Mouse (Mus musculus) stomach, postnatal 0 days (tissue): ENCODE results near the gene Car9. TPM values are rescaled to one million over a fixed set of nuclear protein-coding genes. Genes with fewer than 3 reads are reported as not detected.
A peak's percentile ranks its signal among the peaks of the same experiment; 100 is the strongest.

ENCODE experiments used
- ATAC-seq: fragments of 200-750 bp; cut with Nextera tagmentation; 2 replicates; pipeline ENCODE4 v1.8.0; 2017; ENCODE audit not compliant: low FRiP score, low TSS enrichment
- DNase-seq: peaks from one replicate; pipeline ENCODE4 v3.0.0-alpha.2; 2016; ENCODE audit warnings: low spot score
- H3K27ac ChIP-seq: fragments of 300-500 bp; sonication (generic); replicated peaks from 2 replicates; pipeline ENCODE4 v1.5.1; 2014; ENCODE audit warnings: mild to moderate bottlenecking, control low read depth
- H3K27me3 ChIP-seq: fragments of 300-500 bp; sonication (generic); 2 replicates; pipeline ENCODE4 v1.6.1; 2014; ENCODE audit warnings: low read length; ENCODE audit not compliant: control insufficient read depth, insufficient read depth
- H3K36me3 ChIP-seq: fragments of 300-500 bp; sonication (generic); 2 replicates; pipeline ENCODE4 v1.6.1; 2014; ENCODE audit warnings: low read length, mixed read lengths; ENCODE audit not compliant: control insufficient read depth, insufficient read depth
- H3K4me1 ChIP-seq: fragments of 300-500 bp; sonication (generic); replicated peaks from 2 replicates; pipeline ENCODE4 v1.6.1; 2014; ENCODE audit warnings: antibody characterized with exemption; ENCODE audit not compliant: control insufficient read depth, insufficient read depth
- H3K4me2 ChIP-seq: fragments of 300-500 bp; sonication (generic); replicated peaks from 2 replicates; pipeline ENCODE4 v1.6.1; 2014; ENCODE audit warnings: low read depth, mild to moderate bottlenecking, control low read depth, moderate library complexity
- H3K4me3 ChIP-seq: fragments of 300-500 bp; sonication (generic); 2 replicates; pipeline ENCODE4 v1.5.1; 2014; ENCODE audit warnings: low read depth, low read length, control low read depth
- H3K9ac ChIP-seq: fragments of 300-500 bp; sonication (generic); 2 replicates; pipeline ENCODE4 v1.6.1; 2014; ENCODE audit warnings: mild to moderate bottlenecking, low read length, control low read depth, mixed read lengths
- H3K9me3 ChIP-seq: fragments of 300-500 bp; sonication (generic); 2 replicates; pipeline ENCODE4 v1.6.1; 2016; ENCODE audit warnings: low read length; ENCODE audit not compliant: control insufficient read depth
- CTCF ChIP-seq: IDR thresholded peaks from 2 replicates; pipeline ENCODE4 v1.5.1; 2016; ENCODE audit warnings: antibody characterized with exemption, low read depth, mild to moderate bottlenecking, moderate library complexity
- EP300 ChIP-seq: optimal IDR thresholded peaks from 2 replicates; pipeline ENCODE3; 2016; ENCODE audit warnings: antibody characterized with exemption
- WGBS: fragments of 180-500 bp; shearing (Covaris S2); extraction: QIAGEN DNeasy Blood & Tissue Kit; methylation state at CpG from one replicate; pipeline ENCODE4 v1.1.7; 2014; 5-methylcytosine and 5-hydroxymethylcytosine counted together
- polyA plus RNA-seq: library from polyadenylated mRNA; unstranded; fragments of >200 nt; fragmentation: Nextera tagmentation; extraction: Ambion mirVana; gene quantifications from 2 replicates; pipeline ENCODE4 v1.2.1, GENCODE M21; 2015

The Car9 gene
- polyA plus RNA-seq, 1 experiment from 2014 or later = 3.1 TPM

DNA sequence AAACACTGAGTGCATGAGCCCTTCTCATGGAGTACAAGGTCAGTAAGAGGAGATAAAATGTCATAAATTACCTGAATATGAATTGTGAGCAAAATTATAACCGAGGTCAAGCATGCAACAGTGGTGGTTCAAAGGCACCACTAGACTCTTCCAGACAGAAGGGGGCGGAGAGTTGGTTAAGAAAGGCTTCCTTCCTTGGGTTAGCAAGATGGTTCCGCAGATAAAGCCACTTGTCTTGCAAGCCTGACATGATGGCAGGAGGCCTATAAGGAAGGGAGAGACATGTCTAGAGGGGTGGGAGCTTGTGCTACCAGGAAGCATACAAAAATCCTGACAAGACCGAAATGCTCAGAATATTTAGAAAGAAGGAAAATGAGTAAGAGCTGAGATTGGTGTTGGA lies 2.5 kb upstream of the Car9 start:
- TF ChIP-seq EP300 (no peak), CTCF (no peak)
- Histone ChIP-seq H3K4me2 (no peak overlapping the region), H3K4me1 (peaks cover 6% of the 10 kb centered on the region; the same call in 1 of the 2 replicates), H3K27me3 (no peaks in the 10 kb centered on the region), H3K9me3 (no peaks in the 10 kb centered on the region), H3K4me3 (no peak overlapping the region), H3K9ac (no peak overlapping the region), H3K27ac (no peak overlapping the region), H3K36me3 (no peaks in the 10 kb centered on the region)
- DNase-seq (no peak), ATAC-seq (no peak)
- 73% methylated on average over 4 of the region's 4 CpGs for WGBS

DNA sequence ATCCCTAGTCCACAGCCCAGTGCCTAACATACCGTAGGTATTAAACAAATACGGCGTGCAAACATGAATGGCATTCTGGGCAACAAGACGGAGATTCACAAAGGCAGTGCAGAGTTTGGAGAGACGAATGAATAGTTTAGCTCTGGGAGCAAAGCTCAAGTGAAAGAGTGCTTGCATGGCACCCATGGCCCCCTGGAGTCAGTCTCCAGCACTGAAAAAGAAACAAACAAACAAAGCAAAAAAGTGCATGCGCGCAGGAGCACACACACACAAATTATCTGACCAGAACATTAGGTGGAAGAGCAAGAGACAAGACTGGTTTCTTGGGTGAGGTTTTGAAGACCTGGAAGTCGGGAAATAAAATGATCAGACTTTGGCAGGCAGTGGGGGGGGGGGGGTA lies 692 bp upstream of the Car9 start:
- WGBS = 69% methylated on average over 8 of the region's 8 CpGs

DNA sequence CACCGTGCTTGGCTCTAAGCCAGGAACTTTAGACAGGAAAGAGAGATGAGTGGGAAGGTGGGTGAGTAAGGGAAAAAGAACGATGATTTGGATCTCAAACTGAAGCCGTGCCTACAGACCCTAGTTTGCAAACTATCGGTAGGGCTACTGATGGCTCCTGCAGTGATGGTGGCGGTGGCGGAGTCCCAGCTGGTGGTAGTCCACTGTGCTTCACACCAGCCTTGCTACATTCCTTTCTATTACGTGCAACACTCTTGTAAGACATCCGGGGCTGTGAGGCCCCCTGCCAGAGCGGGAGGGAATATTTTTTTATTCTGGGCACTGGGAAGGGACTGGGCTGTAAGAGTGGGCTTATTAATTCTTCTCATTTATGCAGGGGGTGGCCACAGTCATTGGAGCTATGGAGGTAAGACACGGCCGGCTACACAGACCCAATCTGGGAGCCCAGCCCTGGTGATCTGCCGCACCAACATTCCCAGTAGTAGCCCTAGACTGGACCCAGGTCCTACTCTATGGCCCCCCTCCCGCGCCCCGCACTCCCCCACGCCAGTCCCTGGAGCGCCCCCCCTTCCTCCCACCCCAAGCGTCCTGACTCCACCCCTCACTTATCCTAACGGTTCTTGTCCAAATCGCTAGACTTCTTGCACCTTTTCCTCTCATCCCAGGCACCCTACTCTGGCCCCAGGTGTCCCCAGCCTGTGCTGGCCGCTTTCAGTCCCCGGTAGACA lies 1.3 kb downstream of the Car9 start:
- 7% methylated on average over 22 of the region's 22 CpGs for WGBS
- DNase-seq = peak; percentile 41
- H3K4me2 ChIP-seq = peak overlapping the region; percentile 80
- H3K27me3 ChIP-seq = no peaks in the 10 kb centered on the region
- peak overlapping the region; percentile 39 for H3K4me3 ChIP-seq
- TF ChIP-seq EP300 = no peak
- TF ChIP-seq CTCF = no peak
- H3K9me3 ChIP-seq = no peaks in the 10 kb centered on the region
- peak overlapping the region; percentile 9; the same call in 1 of the 2 replicates for H3K27ac ChIP-seq
- peak; percentile 24 for ATAC-seq
- peak overlapping the region; percentile 51; the same call in 1 of the 2 replicates for H3K9ac ChIP-seq
- H3K36me3 ChIP-seq = no peaks in the 10 kb centered on the region
- H3K4me1 ChIP-seq = peaks cover 4% of the 10 kb centered on the region; the same call in 1 of the 2 replicates

More for the DNA sequence above, 692 bp upstream of the Car9 start:
- no peak overlapping the region for H3K4me2 ChIP-seq
- H3K9ac ChIP-seq = no peak overlapping the region
- ATAC-seq (no peak), DNase-seq (no peak)
- no peak overlapping the region for H3K27ac ChIP-seq
- no peaks in the 10 kb centered on the region for H3K9me3 ChIP-seq
- no peak overlapping the region for H3K4me3 ChIP-seq
- H3K4me1 ChIP-seq = peaks cover 4% of the 10 kb centered on the region; the same call in 1 of the 2 replicates
- H3K27me3 ChIP-seq = no peaks in the 10 kb centered on the region
- TF ChIP-seq CTCF = no peak
- no peak for TF ChIP-seq EP300
- H3K36me3 ChIP-seq = no peaks in the 10 kb centered on the region

DNA sequence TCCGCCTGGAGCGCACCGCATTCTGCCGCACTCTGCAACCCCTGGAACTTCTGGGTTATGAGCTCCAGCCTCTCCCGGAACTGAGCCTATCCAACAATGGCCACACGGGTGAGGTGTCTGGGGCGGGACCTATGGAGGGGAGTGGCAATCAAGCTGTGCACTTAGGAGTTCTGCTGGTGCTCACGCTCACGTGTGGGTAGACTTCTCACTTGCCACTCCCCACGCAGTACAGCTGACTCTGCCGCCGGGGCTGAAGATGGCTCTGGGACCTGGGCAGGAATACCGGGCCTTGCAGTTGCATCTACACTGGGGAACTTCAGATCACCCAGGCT lies 1.9 kb downstream of the Car9 start:
- Histone ChIP-seq H3K4me3 (peak overlapping the region; percentile 39), H3K4me2 (peak overlapping the region; percentile 80), H3K36me3 (no peaks in the 10 kb centered on the region), H3K4me1 (peaks cover 4% of the 10 kb centered on the region; the same call in 1 of the 2 replicates), H3K9ac (peak overlapping the region; percentile 51), H3K27ac (peak overlapping the region; percentile 45), H3K9me3 (no peaks in the 10 kb centered on the region), H3K27me3 (no peaks in the 10 kb centered on the region)
- under 1% methylated on average over 13 of the region's 13 CpGs for WGBS
- DNase-seq = peak; percentile 82
- peak; percentile 17; the same call in 1 of the 2 replicates for TF ChIP-seq CTCF
- TF ChIP-seq EP300 = no peak
- ATAC-seq = peak; percentile 87

DNA sequence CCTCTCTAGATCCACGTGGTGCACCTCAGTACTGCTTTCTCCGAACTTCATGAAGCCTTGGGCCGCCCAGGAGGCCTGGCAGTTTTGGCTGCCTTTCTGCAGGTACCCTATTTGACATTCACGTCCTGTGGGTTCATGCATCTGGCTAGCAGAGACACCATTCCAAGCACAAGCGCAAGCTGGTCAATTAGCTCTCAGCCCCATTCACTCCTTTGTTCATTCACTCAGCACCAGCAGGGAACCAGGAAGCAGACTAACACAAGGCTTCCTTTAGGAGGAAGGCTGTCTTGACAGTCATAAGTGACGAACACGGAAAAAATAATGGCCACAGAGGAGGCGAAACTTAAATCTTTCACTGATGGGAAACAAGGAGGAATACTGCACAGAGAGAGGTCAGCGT lies 2.3 kb downstream of the Car9 start:
- H3K27me3 ChIP-seq = no peaks in the 10 kb centered on the region
- no peaks in the 10 kb centered on the region for H3K9me3 ChIP-seq
- peaks cover 4% of the 10 kb centered on the region; the same call in 1 of the 2 replicates for H3K4me1 ChIP-seq
- H3K4me2 ChIP-seq = peak overlapping the region; percentile 80
- H3K27ac ChIP-seq = peak overlapping the region; percentile 45; the same call in 1 of the 2 replicates
- no peak for TF ChIP-seq EP300
- TF ChIP-seq CTCF = no peak
- H3K4me3 ChIP-seq = peak overlapping the region; percentile 39; the same call in 1 of the 2 replicates
- DNase-seq (no peak), ATAC-seq (no peak)
- H3K9ac ChIP-seq = peak overlapping the region; percentile 51
- no peaks in the 10 kb centered on the region for H3K36me3 ChIP-seq
- WGBS = 40% methylated on average over 9 of the region's 9 CpGs
